Mouse (Mus musculus) ES-Bruce4 (cell line): ENCODE results near the gene Tbc1d2. TPM values are rescaled to one million over a fixed set of nuclear protein-coding genes. Genes with fewer than 3 reads are reported as not detected.

Experiments used
- H3K27ac ChIP-seq: 2 replicates; pipeline ENCODE4 v1.5.1; 2012; ENCODE audit warnings: low read length, inconsistent platforms; ENCODE audit not compliant: insufficient read depth
- H3K27me3 ChIP-seq: 2 replicates; pipeline ENCODE4 v1.6.1; 2012; ENCODE audit warnings: mild to moderate bottlenecking, low read length, inconsistent platforms; ENCODE audit not compliant: control insufficient read depth, poor library complexity, insufficient read depth, severe bottlenecking
- H3K36me3 ChIP-seq: 2 replicates; pipeline ENCODE4 v1.6.1; 2012; ENCODE audit warnings: inconsistent platforms, mild to moderate bottlenecking, low read length, moderate library complexity; ENCODE audit not compliant: control insufficient read depth, poor library complexity, insufficient read depth, severe bottlenecking
- H3K4me1 ChIP-seq: one replicate; pipeline ENCODE4 v1.8.1; 2011; ENCODE audit warnings: low read length; ENCODE audit not compliant: control insufficient read depth, insufficient read depth
- H3K4me3 ChIP-seq: 2 replicates; pipeline ENCODE4 v1.5.1; 2011; ENCODE audit warnings: low read depth, mild to moderate bottlenecking, low read length
- H3K9ac ChIP-seq: 2 replicates; pipeline ENCODE4 v1.6.1; 2012; ENCODE audit warnings: low read depth, mild to moderate bottlenecking, inconsistent platforms; ENCODE audit not compliant: poor library complexity, severe bottlenecking
- H3K9me3 ChIP-seq: replicated peaks from 2 replicates; pipeline ENCODE4 v1.6.1; 2012; ENCODE audit warnings: mild to moderate bottlenecking, low read length, inconsistent platforms; ENCODE audit not compliant: control insufficient read depth, poor library complexity, insufficient read depth, severe bottlenecking
- CTCF ChIP-seq: IDR thresholded peaks from one replicate; pipeline ENCODE4 v1.8.1; 2011; ENCODE audit warnings: low read depth, low read length
- EP300 ChIP-seq: IDR thresholded peaks from 2 replicates; pipeline ENCODE4 v1.6.1; 2011; ENCODE audit warnings: low read depth, low read length; ENCODE audit not compliant: insufficient read depth
- POLR2A ChIP-seq: IDR thresholded peaks from one replicate; pipeline ENCODE4 v1.8.1; 2011; ENCODE audit warnings: low read length; ENCODE audit not compliant: insufficient read depth
- polyA plus RNA-seq: library from polyadenylated mRNA; stranded (reverse); fragments of >200 nt; gene quantifications from 2 replicates; pipeline ENCODE4 v1.2.4, GENCODE M21; 2011; ENCODE audit warnings: low read depth; ENCODE audit not compliant: missing spikeins, insufficient read depth, insufficient read length

The Tbc1d2 gene
- polyA plus RNA-seq, 1 experiment, result 7.7 TPM

DNA sequence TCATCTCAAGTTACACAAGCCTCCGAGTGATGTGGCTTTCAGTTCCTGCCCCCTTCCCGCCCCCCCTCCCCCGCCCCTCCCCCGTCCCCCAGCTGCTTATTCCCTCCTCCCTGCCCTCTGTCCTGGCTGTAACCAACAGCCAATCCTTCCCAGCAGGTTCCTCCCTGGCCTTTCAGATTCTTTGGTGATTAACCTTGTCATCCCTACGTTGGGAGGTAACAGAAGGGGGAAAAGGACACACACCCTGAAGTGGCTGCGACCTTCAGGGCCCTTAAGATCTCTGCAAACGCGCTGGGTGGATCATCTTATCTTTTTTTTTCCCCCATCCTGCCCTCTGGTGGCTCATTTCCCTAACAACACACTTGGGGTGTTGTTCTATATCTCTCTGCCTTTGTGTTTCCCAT is 15.4 kb upstream of the Tbc1d2 start:
- H3K4me1 ChIP-seq, result peaks cover 15% of the 10 kb centered on the region
- H3K27me3 ChIP-seq, result no peaks in the 10 kb centered on the region
- H3K4me3 ChIP-seq, result peak overlapping the region; percentile 59
- H3K9ac ChIP-seq, result peak overlapping the region; percentile 64
- H3K9me3 ChIP-seq, result no peaks in the 10 kb centered on the region
- H3K27ac ChIP-seq, result peak overlapping the region; percentile 99
- TF ChIP-seq CTCF (no peak), EP300 (peak; percentile 90)
- no peaks in the 10 kb centered on the region for H3K36me3 ChIP-seq

- H3K9me3 ChIP-seq, result no peaks in the 10 kb centered on the region
- peak overlapping the region; percentile 57 for H3K9ac ChIP-seq
- no peaks in the 10 kb centered on the region for H3K36me3 ChIP-seq
- TF ChIP-seq EP300 (peak; percentile 53; the same call in 1 of the 2 replicates), CTCF (no peak), POLR2A (peak; percentile 22)
- H3K27ac ChIP-seq, result peak overlapping the region; percentile 94
- no peaks in the 10 kb centered on the region for H3K27me3 ChIP-seq
- peaks cover 10% of the 10 kb centered on the region for H3K4me1 ChIP-seq
- peak overlapping the region; percentile 74 for H3K4me3 ChIP-seq
Measured at GRCm38 (mm10) chr4:46664123-46665009, 14.4 kb upstream of the Tbc1d2 start.

- Histone ChIP-seq H3K27me3 (no peaks in the 10 kb centered on the region), H3K4me3 (no peak overlapping the region), H3K4me1 (peaks cover 8% of the 10 kb centered on the region), H3K9me3 (no peaks in the 10 kb centered on the region), H3K9ac (no peak overlapping the region), H3K27ac (no peak overlapping the region), H3K36me3 (no peaks in the 10 kb centered on the region)
- TF ChIP-seq CTCF (no peak), POLR2A (no peak)
Measured at GRCm38 (mm10) chr4:46661433-46661832, 11.4 kb upstream of the Tbc1d2 start.

DNA sequence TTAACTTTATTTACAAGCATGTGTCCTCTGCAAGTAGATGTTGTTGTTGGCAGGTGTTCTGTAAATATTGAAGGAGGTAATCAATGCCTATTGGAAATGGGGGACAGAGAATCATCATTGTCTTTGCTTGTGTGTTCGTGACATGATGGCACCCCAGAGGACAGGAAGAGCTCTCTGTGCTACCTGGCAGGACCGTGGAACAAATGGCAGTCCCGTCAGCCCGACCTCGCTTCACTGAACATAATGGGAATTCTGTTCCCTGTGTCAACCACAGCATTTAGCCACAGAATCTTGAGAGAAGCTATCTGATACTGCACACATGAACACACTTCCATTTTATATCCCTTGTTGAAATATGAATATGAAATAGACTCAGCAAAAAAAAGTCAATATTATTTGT is 8.9 kb upstream of the Tbc1d2 start:
- Histone ChIP-seq H3K27ac (no peak overlapping the region), H3K36me3 (no peaks in the 10 kb centered on the region), H3K4me3 (no peak overlapping the region), H3K4me1 (peaks cover 8% of the 10 kb centered on the region), H3K27me3 (no peaks in the 10 kb centered on the region), H3K9ac (no peak overlapping the region), H3K9me3 (no peaks in the 10 kb centered on the region)
- TF ChIP-seq CTCF, result no peak
- TF ChIP-seq POLR2A, result no peak

GRCm38 (mm10) chr4:46657116-46657515 is 7.1 kb upstream of the Tbc1d2 start:
- no peak overlapping the region for H3K4me3 ChIP-seq
- no peaks in the 10 kb centered on the region for H3K4me1 ChIP-seq
- H3K36me3 ChIP-seq, result no peaks in the 10 kb centered on the region
- TF ChIP-seq POLR2A (no peak), EP300 (no peak), CTCF (peak; percentile 8)
- H3K27ac ChIP-seq, result no peak overlapping the region
- H3K9me3 ChIP-seq, result no peaks in the 10 kb centered on the region
- H3K27me3 ChIP-seq, result no peaks in the 10 kb centered on the region
- H3K9ac ChIP-seq, result no peak overlapping the region

GRCm38 (mm10) chr4:46655956-46656355 is 5.9 kb upstream of the Tbc1d2 start:
- no peak overlapping the region for H3K27ac ChIP-seq
- H3K4me3 ChIP-seq, result no peak overlapping the region
- TF ChIP-seq EP300 (no peak), CTCF (no peak), POLR2A (no peak)
- H3K27me3 ChIP-seq, result no peaks in the 10 kb centered on the region
- H3K9ac ChIP-seq, result no peak overlapping the region
- no peaks in the 10 kb centered on the region for H3K36me3 ChIP-seq
- H3K4me1 ChIP-seq, result no peaks in the 10 kb centered on the region
- H3K9me3 ChIP-seq, result no peaks in the 10 kb centered on the region
